Mouse (Mus musculus) bone marrow, adult 2 months (tissue): ENCODE results near the gene Zfp518b.

Source experiments
- CTCF ChIP-seq: fragments of 200-500 bp; IDR thresholded peaks from 2 replicates; pipeline ENCODE4 v1.5.1; 2011; ENCODE audit warnings: low read length, control low read depth; ENCODE audit not compliant: control insufficient read depth, insufficient read depth
- POLR2A ChIP-seq: fragments of 200-500 bp; IDR thresholded peaks from 2 replicates; pipeline ENCODE4 v1.6.1; 2011; ENCODE audit warnings: low read depth, mild to moderate bottlenecking, control low read depth, low read length, borderline replicate concordance; ENCODE audit not compliant: control insufficient read depth

DNA sequence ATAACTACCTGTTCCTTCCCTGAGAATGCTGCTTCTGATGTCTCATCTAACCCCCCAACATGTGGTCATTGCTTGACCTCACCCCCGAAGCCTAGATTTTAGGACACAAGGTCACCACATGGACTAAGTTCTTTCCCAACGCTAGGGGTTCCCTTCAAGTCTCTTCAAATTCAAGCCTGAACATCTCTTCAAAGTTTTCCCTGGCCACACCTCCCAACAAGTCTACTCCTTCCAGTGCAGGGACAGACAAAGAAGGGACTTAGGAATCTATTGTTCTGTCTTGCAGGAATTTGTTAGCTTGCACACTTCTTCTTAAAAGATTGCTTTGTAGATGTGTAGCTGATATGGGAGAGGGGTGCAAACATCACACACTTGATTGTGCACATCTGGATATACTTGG lies 17.5 kb upstream of the Zfp518b start:
- no peak for TF ChIP-seq CTCF
- no peak for TF ChIP-seq POLR2A
